Mouse (Mus musculus) adrenal gland, postnatal 10 days (tissue): ENCODE results near the gene Upk1b. TPM values are rescaled to one million over a fixed set of nuclear protein-coding genes. Genes with fewer than 3 reads are reported as not detected.

ENCODE experiments used
- DNase-seq: peaks from one replicate; pipeline ENCODE4 v3.0.0; 2021; ENCODE audit warnings: mixed read lengths
- total RNA-seq, 2 experiments: library from RNA; stranded (reverse); gene quantifications; 2 replicates each; pipeline ENCODE4 v1.2.3; 2021

Upk1b gene
- total RNA-seq, 2 experiments from 2014 or later = 4.9 to 5.7 TPM

- DNase-seq = no peak
Measured at GRCm38 (mm10) chr16:38761972-38762371, 38.2 kb downstream of the Upk1b start.

GRCm38 (mm10) chr16:38760834-38761375 is 39.2 kb downstream of the Upk1b start:
- DNase-seq = no peak

GRCm38 (mm10) chr16:38760239-38760638 is 39.9 kb downstream of the Upk1b start:
- no peak for DNase-seq

- peak; percentile 24 for DNase-seq
Measured at GRCm38 (mm10) chr16:38758104-38758861, 41.8 kb downstream of the Upk1b start.

GRCm38 (mm10) chr16:38757626-38758025 is 42.5 kb downstream of the Upk1b start:
- no peak for DNase-seq

- no peak for DNase-seq
Measured at GRCm38 (mm10) chr16:38756572-38756971, 43.6 kb downstream of the Upk1b start.

- DNase-seq = peak; percentile 51
Measured at GRCm38 (mm10) chr16:38756177-38756503, 44.0 kb downstream of the Upk1b start.

- DNase-seq = no peak
Measured at GRCm38 (mm10) chr16:38755452-38756176, 44.5 kb downstream of the Upk1b start.

- no peak for DNase-seq
Measured at GRCm38 (mm10) chr16:38753631-38754030, 46.5 kb downstream of the Upk1b start.

GRCm38 (mm10) chr16:38750803-38751202 is 49.3 kb downstream of the Upk1b start:
- no peak for DNase-seq

- DNase-seq = no peak
Measured at GRCm38 (mm10) chr16:38743941-38744673, 56.0 kb downstream of the Upk1b start.

GRCm38 (mm10) chr16:38742659-38743131 is 57.4 kb downstream of the Upk1b start:
- DNase-seq = peak; percentile 26

GRCm38 (mm10) chr16:38742113-38742658 is 57.9 kb downstream of the Upk1b start, which contains the start of gene B4galt4:
TSS of gene B4galt4 (plus strand) at chr16:38742264.
- peak; percentile 89 for DNase-seq

- no peak for DNase-seq
Measured at GRCm38 (mm10) chr16:38741204-38741903, 58.8 kb downstream of the Upk1b start.

GRCm38 (mm10) chr16:38730921-38731320 is 69.2 kb downstream of the Upk1b start:
- no peak for DNase-seq

GRCm38 (mm10) chr16:38729610-38730288 is 70.4 kb downstream of the Upk1b start:
- DNase-seq = peak; percentile 34

GRCm38 (mm10) chr16:38729139-38729538 is 71.0 kb downstream of the Upk1b start:
- no peak for DNase-seq

GRCm38 (mm10) chr16:38728576-38729132 is 71.5 kb downstream of the Upk1b start:
- no peak for DNase-seq

- peak; percentile 27 for DNase-seq
Measured at GRCm38 (mm10) chr16:38724974-38725373, 75.2 kb downstream of the Upk1b start.

GRCm38 (mm10) chr16:38724256-38724655 is 75.9 kb downstream of the Upk1b start:
- no peak for DNase-seq
